Mouse (Mus musculus) cerebellum, adult 11-12 months (tissue): ENCODE measurements at regions not wholly inside any gene's neighbourhood (a gene's known extent, or its start where the extent isn't known, plus 50 kb on each side); places are given as distances from the start of the nearest gene placed in this dataset.

Experiments used
- DNase-seq: peaks from one replicate; pipeline ENCODE4 v3.0.0; 2022

GRCm38 (mm10) chr4:58660511-58660910, 106.8 kb upstream of the Lpar1 start:
- no peak for DNase-seq

- no peak for DNase-seq
These were observed 104.5 kb upstream of the Lpar1 start for GRCm38 (mm10) chr4:58658206-58658605.

- no peak for DNase-seq
These were observed 94.1 kb upstream of the Lpar1 start for GRCm38 (mm10) chr4:58647761-58648295.

- no peak for DNase-seq
These were observed 93.1 kb upstream of the Lpar1 start for GRCm38 (mm10) chr4:58646821-58647220.

- DNase-seq = no peak
These were observed 89.7 kb upstream of the Lpar1 start for GRCm38 (mm10) chr4:58643371-58643770.

GRCm38 (mm10) chr4:58642236-58642635, 88.5 kb upstream of the Lpar1 start:
- DNase-seq = no peak

GRCm38 (mm10) chr4:58632696-58633095, 79.0 kb upstream of the Lpar1 start:
- no peak for DNase-seq

- no peak for DNase-seq
These were observed 77.7 kb upstream of the Lpar1 start for GRCm38 (mm10) chr4:58631415-58631814.

- DNase-seq = no peak
These were observed 73.3 kb upstream of the Lpar1 start for GRCm38 (mm10) chr4:58627021-58627420.

- no peak for DNase-seq
These were observed 70.4 kb upstream of the Lpar1 start for GRCm38 (mm10) chr4:58624059-58624458.

- DNase-seq = no peak
These were observed 66.9 kb upstream of the Lpar1 start for GRCm38 (mm10) chr4:58620641-58621040.

- DNase-seq = no peak
These were observed 63.6 kb upstream of the Lpar1 start for GRCm38 (mm10) chr4:58617261-58617660.

GRCm38 (mm10) chr4:58613536-58613935, 59.8 kb upstream of the Lpar1 start:
- no peak for DNase-seq

GRCm38 (mm10) chr4:58613022-58613421, 59.3 kb upstream of the Lpar1 start:
- DNase-seq = no peak

GRCm38 (mm10) chr4:58607491-58607890, 53.8 kb upstream of the Lpar1 start:
- DNase-seq = no peak

GRCm38 (mm10) chr4:58605941-58606340, 52.2 kb upstream of the Lpar1 start:
- DNase-seq = no peak
